Mouse (Mus musculus): Measurements from ENCODE around the gene Pcgf2. TPM values are rescaled to one million over a fixed set of nuclear protein-coding genes. Genes with fewer than 3 reads are reported as not detected.
"Not testable (repeated sequence)": the region's sequence is repeated elsewhere in the genome, so short reads cannot be mapped to it uniquely, and the experiment has no call there.

Pcgf2 gene
- total and polyA plus RNA-seq, 3 experiments, result 0.99 to 19.5 (median 5.6) TPM

GRCm38 (mm10) chr11:97648541-97648940, 51.8 kb downstream of the Pcgf2 start:
- H3K9ac ChIP-seq (ENCODE audit: insufficient read depth, low read depth); H3K79me2 ChIP-seq (replicated peaks; ENCODE audit: control insufficient read depth, extremely low read depth, insufficient read depth, poor library complexity, severe bottlenecking); H3K36me3 ChIP-seq (replicated peaks in 1 of 2; ENCODE audit: control insufficient read depth in 1 of 2, insufficient read depth in 1 of 2, low read length in 1 of 2); H3K27me3 ChIP-seq (replicated peaks); H3K27ac ChIP-seq (ENCODE audit: insufficient read depth, low read depth); H3K4me2 ChIP-seq (ENCODE audit: insufficient read depth, low read depth, poor library complexity, severe bottlenecking); H3K4me3 ChIP-seq (replicated peaks in 1 of 3; ENCODE audit: low read depth in 2 of 3, low read length in 2 of 3, poor library complexity in 1 of 3); in situ Hi-C loops (cut with MboI; ENCODE audit: low pct_ligation_motif_present, low pct_unique_long_range_greater_than_20kb, low sequenced_read_pairs); H3K9me3 ChIP-seq (replicated peaks; ENCODE audit: low read length); dilution Hi-C loops (cut with MboI; ENCODE audit: extremely low pct_ligation_motif_present, extremely low pct_unique_long_range_greater_than_20kb, low sequenced_read_pairs): not testable (repeated sequence)
- peak; percentile 59 for DNase-seq (ENCODE audit: extremely low read depth)
- peak; percentile 89 for TF ChIP-seq ZNF384 (IDR thresholded peaks at IDR 0.05; ENCODE audit: low read depth, low read length)
- peaks cover 2 to 22% of the 10 kb centered on the region in 2 experiments; a peak in 2 of 4 replicates for H3K4me1 ChIP-seq (ENCODE audit: control insufficient read depth in 1 of 2, insufficient read depth in 2 of 2)

- in situ Hi-C loops (cut with MboI; ENCODE audit: low pct_ligation_motif_present, low pct_unique_long_range_greater_than_20kb, low sequenced_read_pairs), result no loop called here
- Histone ChIP-seq H3K27ac (ENCODE audit: insufficient read depth, low read depth) (no peak overlapping the region), H3K4me3 (replicated peaks in 1 of 3; ENCODE audit: low read depth in 2 of 3, low read length in 2 of 3, poor library complexity in 1 of 3) (no peak overlapping the region)
These were observed 55.5 kb downstream of the Pcgf2 start for GRCm38 (mm10) chr11:97644834-97645233.

GRCm38 (mm10) chr11:97643380-97644055, 56.8 kb downstream of the Pcgf2 start:
- H3K36me3 ChIP-seq (replicated peaks in 1 of 2; ENCODE audit: control insufficient read depth in 1 of 2, insufficient read depth in 1 of 2, low read length in 1 of 2), result no peaks in the 10 kb centered on the region
- H3K4me2 ChIP-seq (ENCODE audit: insufficient read depth, low read depth, poor library complexity, severe bottlenecking), result no peak overlapping the region
- DNase-seq (ENCODE audit: extremely low read depth), result no peak
- no peak overlapping the region for H3K27ac ChIP-seq (ENCODE audit: insufficient read depth, low read depth)
- H3K79me2 ChIP-seq (replicated peaks; ENCODE audit: control insufficient read depth, extremely low read depth, insufficient read depth, poor library complexity, severe bottlenecking), result no peaks in the 10 kb centered on the region
- TF ChIP-seq TBP (conservative IDR thresholded peaks at IDR 0.05; ENCODE audit: low read depth, low read length), result no peak
- TF ChIP-seq GABPA (IDR thresholded peaks at IDR 0.05; ENCODE audit: insufficient replicate concordance, low read depth, low read length), result no peak
- TF ChIP-seq BHLHE40 (IDR thresholded peaks at IDR 0.05; ENCODE audit: low read depth, low read length), result no peak
- no peak for TF ChIP-seq JUN (IDR thresholded peaks at IDR 0.05; ENCODE audit: insufficient read depth, low read depth, low read length)
- TF ChIP-seq USF1 (IDR thresholded peaks at IDR 0.05; ENCODE audit: low read depth, low read length), result no peak
- no peak for TF ChIP-seq TCF12 (IDR thresholded peaks at IDR 0.05; ENCODE audit: low read depth, low read length)
- no peak for TF ChIP-seq MEF2A (IDR thresholded peaks at IDR 0.05; ENCODE audit: borderline replicate concordance, low read depth, low read length)
- no peak for TF ChIP-seq HCFC1 (IDR thresholded peaks at IDR 0.05; ENCODE audit: low read depth, low read length)
- no peak for TF ChIP-seq MAFK (IDR thresholded peaks at IDR 0.05; ENCODE audit: insufficient replicate concordance, low read length)
- no peak for TF ChIP-seq ZC3H11A (IDR thresholded peaks at IDR 0.05; ENCODE audit: low read depth, low read length)
- TF ChIP-seq ZNF384 (IDR thresholded peaks at IDR 0.05; ENCODE audit: low read depth, low read length), result no peak
- TF ChIP-seq ELF1 (IDR thresholded peaks at IDR 0.05; ENCODE audit: low read depth, low read length), result no peak
- TF ChIP-seq ETS1 (conservative IDR thresholded peaks at IDR 0.05; ENCODE audit: low read depth, low read length), result no peak
- in situ Hi-C loops (cut with MboI; ENCODE audit: low pct_ligation_motif_present, low pct_unique_long_range_greater_than_20kb, low sequenced_read_pairs) (no loop called here), dilution Hi-C loops (cut with MboI; ENCODE audit: extremely low pct_ligation_motif_present, extremely low pct_unique_long_range_greater_than_20kb, low sequenced_read_pairs) (no loop called here)
- peaks cover 5% of the 10 kb centered on the region for H3K9me3 ChIP-seq (replicated peaks; ENCODE audit: low read length)
- no peaks in the 10 kb centered on the region for H3K27me3 ChIP-seq (replicated peaks)
- no peak overlapping the region for H3K9ac ChIP-seq (ENCODE audit: insufficient read depth, low read depth)
- H3K4me1 ChIP-seq (ENCODE audit: control insufficient read depth in 1 of 2, insufficient read depth in 2 of 2), result peaks cover 19 to 23% of the 10 kb centered on the region in 2 experiments
- H3K4me3 ChIP-seq (replicated peaks in 1 of 3; ENCODE audit: low read depth in 2 of 3, low read length in 2 of 3, poor library complexity in 1 of 3), result no peak overlapping the region

More at GRCm38 (mm10) chr11:97644834-97645233, 55.5 kb downstream of the Pcgf2 start:
- H3K79me2 ChIP-seq (replicated peaks; ENCODE audit: control insufficient read depth, extremely low read depth, insufficient read depth, poor library complexity, severe bottlenecking), result no peaks in the 10 kb centered on the region
- peaks cover 5% of the 10 kb centered on the region for H3K9me3 ChIP-seq (replicated peaks; ENCODE audit: low read length)
- H3K27me3 ChIP-seq (replicated peaks), result no peaks in the 10 kb centered on the region
- peaks cover 19 to 21% of the 10 kb centered on the region in 2 experiments for H3K4me1 ChIP-seq (ENCODE audit: control insufficient read depth in 1 of 2, insufficient read depth in 2 of 2)
- no peak overlapping the region for H3K9ac ChIP-seq (ENCODE audit: insufficient read depth, low read depth)
- H3K36me3 ChIP-seq (replicated peaks in 1 of 2; ENCODE audit: control insufficient read depth in 1 of 2, insufficient read depth in 1 of 2, low read length in 1 of 2), result no peaks in the 10 kb centered on the region
- TF ChIP-seq POLR2A (IDR thresholded peaks at IDR 0.05; ENCODE audit: low read depth, low read length), result no peak
- TF ChIP-seq RAD21 (IDR thresholded peaks at IDR 0.05; ENCODE audit: low read depth, low read length), result peak; percentile 94
- peak; percentile 73 to 95 for TF ChIP-seq CTCF (conservative IDR thresholded peaks at IDR 0.05 in 1 of 2, IDR thresholded peaks at IDR 0.05 in 1 of 2; ENCODE audit: low read depth in 2 of 2, low read length in 2 of 2)
- peak; percentile 35; the same call in 1 of the 2 replicates for TF ChIP-seq IRF4 (IDR thresholded peaks at IDR 0.05; ENCODE audit: low read depth, low read length)
- TF ChIP-seq E2F4 (IDR thresholded peaks at IDR 0.05; ENCODE audit: insufficient replicate concordance, low read depth, low read length), result no peak
- peak; percentile 96 for TF ChIP-seq SMC3 (IDR thresholded peaks at IDR 0.05; ENCODE audit: low read depth, low read length)
- TF ChIP-seq ZC3H11A (IDR thresholded peaks at IDR 0.05; ENCODE audit: low read depth, low read length), result peak; percentile 72
- dilution Hi-C loops (cut with MboI; ENCODE audit: extremely low pct_ligation_motif_present, extremely low pct_unique_long_range_greater_than_20kb, low sequenced_read_pairs), result no loop called here
- DNase-seq (ENCODE audit: extremely low read depth), result peak; percentile 79
- H3K4me2 ChIP-seq (ENCODE audit: insufficient read depth, low read depth, poor library complexity, severe bottlenecking), result no peak overlapping the region

All from CH12.LX (cell line).